Mouse (Mus musculus): ENCODE data around the gene Gucy1b2.

Gene Gucy1b2

DNA sequence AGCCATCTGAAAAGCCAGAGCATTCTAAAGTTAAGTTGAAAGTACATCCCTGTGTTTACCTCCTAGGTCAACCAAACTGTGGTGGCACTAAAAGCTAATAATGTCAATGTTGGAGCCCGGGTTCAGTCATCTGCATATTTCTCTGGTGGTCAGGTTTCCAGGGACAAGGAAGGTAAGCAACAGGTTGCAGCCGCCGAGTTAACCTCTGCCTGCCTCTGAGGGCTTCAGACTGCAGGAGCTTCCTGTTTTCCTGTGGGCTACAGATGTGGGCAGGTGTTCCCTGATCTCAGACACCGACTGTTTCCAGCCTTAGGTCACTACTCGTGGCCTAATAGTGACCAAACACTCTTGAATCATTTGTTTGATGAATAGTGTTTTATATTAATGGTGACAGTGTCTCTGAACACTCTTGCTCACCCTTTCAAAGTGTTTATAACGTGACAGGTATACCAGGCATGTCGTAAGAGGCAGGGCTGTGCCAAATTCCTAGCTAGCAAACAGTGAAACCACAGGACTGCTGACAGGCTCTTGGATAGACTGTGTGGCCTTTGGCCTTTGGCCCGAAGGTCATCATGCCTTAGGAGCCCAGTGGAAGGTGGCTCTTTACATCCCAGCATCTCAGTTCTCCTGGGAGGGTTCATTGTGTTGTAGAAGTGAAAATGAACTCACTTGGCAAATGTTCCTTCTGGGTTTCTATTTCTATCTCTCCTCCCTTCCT lies 94.7 kb downstream of the Gucy1b2 start:
- DNase-seq = no peak

DNA sequence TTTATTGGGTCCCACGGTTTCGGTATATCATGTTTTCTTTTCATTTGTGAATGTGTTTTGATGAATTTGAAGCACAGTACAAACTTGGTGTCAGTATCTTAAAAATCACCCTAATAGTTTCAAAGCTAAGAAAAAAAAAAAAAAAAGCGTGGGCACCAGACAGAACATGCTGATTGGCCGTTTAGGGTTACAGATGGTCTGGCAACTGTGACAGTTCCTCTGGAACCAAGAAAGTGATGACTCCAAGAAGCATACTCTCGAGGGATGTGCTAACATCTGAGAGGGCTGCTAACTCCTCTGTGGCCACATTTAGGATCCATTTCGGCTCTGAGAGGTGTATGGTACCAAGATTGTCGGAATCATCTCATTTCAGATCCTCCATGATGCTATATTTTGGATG lies 100.9 kb downstream of the Gucy1b2 start:
- no peak for DNase-seq

DNA sequence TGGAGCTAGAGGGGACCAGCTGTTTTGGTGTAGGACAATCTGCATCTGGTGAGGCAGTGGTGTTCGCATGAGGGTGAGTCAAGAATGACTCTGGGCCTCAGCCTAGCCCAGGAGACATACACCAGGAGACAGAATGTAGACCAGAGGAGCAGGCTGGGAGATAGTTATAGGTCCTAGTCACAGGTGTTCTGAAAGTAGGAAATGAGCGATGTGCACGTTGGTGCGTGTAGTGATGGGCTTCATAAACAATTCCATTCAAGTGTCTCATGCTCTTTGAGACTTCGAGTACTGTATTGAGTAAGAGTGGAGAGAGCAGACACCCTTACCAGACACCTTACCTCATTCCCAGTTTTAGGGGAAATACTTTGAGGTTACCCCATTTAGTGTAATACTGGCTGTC lies 102.3 kb downstream of the Gucy1b2 start:
- no peak for DNase-seq

DNA sequence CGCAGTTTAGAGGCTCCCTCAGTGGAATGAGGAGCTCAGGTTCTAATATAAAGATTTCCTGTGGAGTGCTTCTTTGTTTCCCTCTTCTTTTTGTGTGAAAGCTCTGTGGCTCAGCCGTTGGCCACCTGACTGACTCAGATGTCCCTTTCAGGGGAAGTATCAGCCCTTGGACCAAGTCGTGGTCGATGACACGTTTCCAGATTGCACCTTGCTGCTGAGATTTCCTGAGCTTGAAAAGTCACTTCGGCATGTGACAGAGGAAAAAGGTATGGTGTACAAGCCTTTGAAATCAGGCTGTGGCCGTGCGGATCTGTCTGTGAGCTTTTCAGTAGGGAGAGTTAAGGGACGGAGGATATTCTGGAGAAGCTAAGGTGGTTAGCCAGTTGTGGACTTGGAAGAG lies 102.7 kb downstream of the Gucy1b2 start:
- DNase-seq = no peak

DNA sequence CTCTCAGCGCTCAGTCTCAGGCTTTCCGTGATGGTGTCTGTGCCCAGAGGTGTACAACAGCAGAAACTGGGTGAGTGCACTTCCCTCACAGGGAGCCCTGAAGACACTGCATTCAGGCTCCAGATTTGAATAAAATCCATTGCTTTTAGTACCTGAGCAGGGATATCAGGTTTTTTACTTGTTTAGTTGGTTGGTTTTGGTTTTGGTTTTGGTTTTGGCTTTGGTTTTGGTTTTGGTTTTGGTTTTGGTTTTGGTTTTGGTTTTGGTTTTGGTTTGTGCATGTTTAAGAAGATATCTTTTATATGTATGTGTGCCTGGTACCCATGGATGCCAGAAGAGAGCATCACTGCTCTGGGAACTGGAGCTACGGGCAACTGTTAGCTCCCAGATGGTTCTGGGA lies 105.2 kb downstream of the Gucy1b2 start:
- no peak for DNase-seq

DNA sequence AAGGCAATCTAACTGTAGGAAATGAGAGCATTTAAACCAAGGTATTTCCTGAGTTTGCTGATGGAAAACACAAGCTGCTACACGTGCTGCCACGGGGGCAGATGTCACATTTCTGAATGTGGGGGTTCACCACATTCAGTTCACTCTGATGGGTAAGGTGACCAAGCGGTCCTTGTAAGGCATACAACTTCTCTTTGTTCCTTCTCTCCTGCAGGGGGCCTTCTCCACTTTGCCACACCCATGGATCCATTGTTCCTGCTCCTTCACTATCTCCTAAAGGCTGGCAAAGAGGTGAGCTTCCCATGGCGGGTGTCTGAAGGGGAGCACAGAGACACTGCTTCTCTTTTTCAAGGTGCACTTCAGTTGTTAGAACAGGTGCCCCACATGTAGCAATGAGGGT lies 105.9 kb downstream of the Gucy1b2 start:
- DNase-seq = no peak

DNA sequence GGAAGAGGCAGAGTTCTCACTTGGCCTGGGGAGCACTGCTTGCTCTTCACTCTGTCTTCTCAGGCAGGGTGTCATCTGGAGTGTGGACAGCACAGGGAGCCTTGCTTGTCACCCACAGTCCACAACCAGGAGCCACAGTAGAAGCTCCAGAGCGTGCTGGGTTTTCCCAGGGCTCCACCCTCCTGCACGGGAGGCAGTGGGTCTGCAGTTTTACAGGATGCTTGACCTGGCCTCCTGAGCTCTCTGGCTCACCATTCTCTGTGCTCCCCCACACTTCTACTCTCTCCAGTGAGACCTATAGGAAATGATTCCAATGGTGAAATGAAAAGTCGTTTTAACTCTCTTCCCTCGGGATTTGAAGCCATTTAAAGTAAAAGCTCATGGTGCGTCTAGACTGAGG lies 106.3 kb downstream of the Gucy1b2 start:
- no peak for DNase-seq

DNA sequence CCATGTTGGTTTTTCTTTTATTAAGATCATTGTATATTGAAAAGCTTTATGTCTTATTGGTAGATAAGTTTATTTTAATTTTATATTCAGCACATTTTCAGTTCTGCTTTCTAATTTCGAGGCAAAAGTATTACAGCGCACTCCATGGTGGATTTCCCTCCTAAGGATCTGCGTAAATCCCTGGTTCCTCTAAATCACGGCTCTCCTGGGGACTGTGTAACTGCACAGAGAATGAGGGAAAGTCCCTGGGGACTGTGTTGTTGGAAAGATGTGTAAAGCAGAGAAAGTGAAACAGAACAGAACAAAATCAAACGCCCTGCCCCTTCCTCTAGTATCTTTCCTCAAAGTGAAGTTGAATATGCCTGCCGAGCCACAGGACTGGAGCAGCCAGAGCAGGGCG lies 109.0 kb downstream of the Gucy1b2 start:
- no peak for DNase-seq

DNA sequence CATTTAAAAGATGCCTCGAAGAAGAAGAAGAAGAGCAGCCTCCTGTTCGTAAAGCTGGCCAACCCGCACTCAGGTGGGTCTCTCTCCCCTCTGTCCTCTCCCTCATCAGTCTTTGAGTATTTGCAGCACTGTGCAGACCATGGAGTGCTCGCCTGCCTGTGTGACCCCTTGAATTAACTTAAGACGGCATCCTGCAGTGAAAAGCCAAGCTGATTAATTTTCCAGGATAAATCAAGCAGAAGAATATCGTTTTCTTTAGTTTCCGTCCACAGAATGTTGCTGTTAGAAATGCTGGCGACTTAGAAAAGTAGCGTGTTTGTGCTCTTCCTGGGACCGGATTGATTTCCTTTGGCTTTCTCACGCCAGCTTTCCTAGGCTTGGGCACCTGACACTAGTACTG lies 109.5 kb downstream of the Gucy1b2 start:
- DNase-seq = no peak
